Mouse (Mus musculus) intestine, postnatal 0 days (tissue): Measurements from ENCODE around the gene Man1c1. TPM values are rescaled to one million over a fixed set of nuclear protein-coding genes. Genes with fewer than 3 reads are reported as not detected.

Experiments
- ATAC-seq: fragments of 200-750 bp; cut with Nextera tagmentation; 2 replicates; pipeline ENCODE4 v1.8.0; 2017; ENCODE audit warnings: mild to moderate bottlenecking, moderate TSS enrichment, moderate library complexity
- H3K27ac ChIP-seq: fragments of 300-500 bp; sonication (generic); 2 replicates; pipeline ENCODE4 v1.5.1; 2014; ENCODE audit warnings: mild to moderate bottlenecking, low read depth, low read length, moderate library complexity
- H3K27me3 ChIP-seq: fragments of 300-500 bp; sonication (generic); replicated peaks from 2 replicates; pipeline ENCODE4 v1.6.1; 2014; ENCODE audit warnings: low read length, mixed read lengths; ENCODE audit not compliant: control insufficient read depth, insufficient read depth
- H3K36me3 ChIP-seq: fragments of 300-500 bp; sonication (generic); 2 replicates; pipeline ENCODE4 v1.6.1; 2014; ENCODE audit warnings: mild to moderate bottlenecking, moderate library complexity; ENCODE audit not compliant: control insufficient read depth, insufficient read depth
- H3K4me1 ChIP-seq: fragments of 300-500 bp; sonication (generic); replicated peaks from 2 replicates; pipeline ENCODE4 v1.6.1; 2014; ENCODE audit warnings: antibody characterized with exemption, low read length, mixed read lengths; ENCODE audit not compliant: control insufficient read depth, insufficient read depth
- H3K4me2 ChIP-seq: fragments of 300-500 bp; sonication (generic); replicated peaks from 2 replicates; pipeline ENCODE4 v1.6.1; 2014; ENCODE audit warnings: low read depth, mild to moderate bottlenecking, moderate library complexity
- H3K4me3 ChIP-seq: fragments of 300-500 bp; sonication (generic); 2 replicates; pipeline ENCODE4 v1.5.1; 2014; ENCODE audit warnings: low read depth, low read length
- H3K9ac ChIP-seq: fragments of 300-500 bp; sonication (generic); 2 replicates; pipeline ENCODE4 v1.6.1; 2014; ENCODE audit warnings: mild to moderate bottlenecking, low read depth, low read length
- H3K9me3 ChIP-seq: fragments of 300-500 bp; sonication (generic); 2 replicates; pipeline ENCODE4 v1.6.1; 2016; ENCODE audit warnings: mixed run types; ENCODE audit not compliant: control insufficient read depth
- CTCF ChIP-seq: sonication (generic); IDR thresholded peaks from 2 replicates; pipeline ENCODE4 v1.5.1; 2016; ENCODE audit warnings: low read depth, mild to moderate bottlenecking, control low read depth, antibody characterized with exemption, moderate library complexity
- WGBS: fragments of 180-500 bp; shearing (Covaris S2); extraction: QIAGEN DNeasy Blood & Tissue Kit; methylation state at CpG from one replicate; pipeline ENCODE4 v1.1.7; 2014; 5-methylcytosine and 5-hydroxymethylcytosine counted together
- polyA plus RNA-seq: library from polyadenylated mRNA; unstranded; fragments of >200 nt; fragmentation: Nextera tagmentation; extraction: Ambion mirVana; gene quantifications from 2 replicates; pipeline ENCODE4 v1.2.1, GENCODE M21; 2015

Gene Man1c1
- polyA plus RNA-seq, 1 experiment from 2014 or later, result 1.7 TPM

DNA sequence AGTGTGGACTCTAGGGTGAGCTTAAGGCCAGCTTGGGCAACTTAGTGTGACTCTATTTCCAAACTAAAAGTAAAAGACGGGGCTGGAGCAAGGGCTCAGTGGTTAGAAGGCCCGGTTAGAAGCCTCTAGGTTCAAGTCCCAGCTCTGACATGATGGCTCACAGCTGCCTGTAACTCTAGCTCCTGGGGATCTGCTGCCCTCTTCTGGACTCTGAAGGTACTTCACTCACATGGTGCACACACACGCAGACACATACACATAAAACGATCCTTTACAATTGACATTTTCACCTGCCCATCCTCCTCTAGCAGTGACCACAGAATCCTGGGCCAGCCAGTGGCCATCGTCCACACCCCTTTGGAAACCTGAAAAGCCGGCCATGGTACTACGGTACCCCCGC is 154.2 kb downstream of the Man1c1 start:
- H3K27me3 ChIP-seq, result no peaks in the 10 kb centered on the region
- peaks cover 7% of the 10 kb centered on the region; the same call in 1 of the 2 replicates for H3K36me3 ChIP-seq
- H3K9ac ChIP-seq, result no peak overlapping the region
- no peaks in the 10 kb centered on the region for H3K4me1 ChIP-seq
- no peak for ATAC-seq
- no peak overlapping the region for H3K4me2 ChIP-seq
- no peak overlapping the region for H3K27ac ChIP-seq
- 95% methylated on average over 8 of the region's 8 CpGs for WGBS
- no peak overlapping the region for H3K4me3 ChIP-seq
- peaks cover 5% of the 10 kb centered on the region; the same call in 1 of the 2 replicates for H3K9me3 ChIP-seq
- TF ChIP-seq CTCF, result peak; percentile 48

DNA sequence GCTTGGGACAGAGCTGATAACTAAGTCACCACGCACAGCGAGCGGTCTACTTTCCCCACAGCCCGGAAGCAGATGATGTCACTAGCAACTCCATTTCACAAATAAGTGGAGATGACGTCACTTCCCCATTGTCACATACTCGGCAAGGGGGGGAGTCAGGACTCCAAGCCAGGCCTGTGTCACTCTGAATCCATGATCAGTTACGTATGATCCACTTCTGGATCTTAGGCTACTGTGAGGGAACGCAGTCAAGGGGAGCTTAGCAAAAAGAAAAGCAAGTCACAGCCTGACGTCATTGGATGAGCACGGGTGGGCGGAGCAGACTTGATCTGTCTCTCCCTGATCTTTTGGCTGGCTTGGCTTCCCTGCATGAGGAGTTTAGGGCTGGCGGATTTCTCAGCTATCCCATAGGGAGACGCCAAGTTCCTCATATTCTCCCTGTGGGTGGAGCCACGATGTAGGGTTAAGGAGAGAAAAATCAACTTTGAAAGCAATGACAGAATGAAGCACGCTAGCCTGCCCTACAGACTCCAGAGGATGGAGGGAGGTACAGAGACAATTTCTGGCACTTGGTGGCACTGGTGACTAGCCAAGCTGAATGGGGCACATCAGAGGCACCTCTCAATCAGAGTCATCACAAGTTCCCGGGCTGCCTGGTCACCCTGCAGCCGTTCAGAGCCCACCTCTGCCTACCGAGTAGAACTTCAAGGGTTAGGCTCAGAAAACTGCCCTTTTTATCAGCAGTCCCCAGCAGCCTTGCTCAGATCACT is 155.7 kb downstream of the Man1c1 start:
- WGBS, result 66% methylated on average over 18 of the region's 18 CpGs
- 0 out of 2 replicates have a peak, but pooled peaks have one; percentile 11 for TF ChIP-seq CTCF
- no peak for ATAC-seq
- Histone ChIP-seq H3K36me3 (peaks cover 12% of the 10 kb centered on the region; the same call in 1 of the 2 replicates), H3K27me3 (no peaks in the 10 kb centered on the region), H3K4me2 (no peak overlapping the region), H3K4me1 (no peaks in the 10 kb centered on the region), H3K27ac (no peak overlapping the region), H3K9ac (no peak overlapping the region), H3K9me3 (peaks cover 5% of the 10 kb centered on the region; the same call in 1 of the 2 replicates), H3K4me3 (no peak overlapping the region)

DNA sequence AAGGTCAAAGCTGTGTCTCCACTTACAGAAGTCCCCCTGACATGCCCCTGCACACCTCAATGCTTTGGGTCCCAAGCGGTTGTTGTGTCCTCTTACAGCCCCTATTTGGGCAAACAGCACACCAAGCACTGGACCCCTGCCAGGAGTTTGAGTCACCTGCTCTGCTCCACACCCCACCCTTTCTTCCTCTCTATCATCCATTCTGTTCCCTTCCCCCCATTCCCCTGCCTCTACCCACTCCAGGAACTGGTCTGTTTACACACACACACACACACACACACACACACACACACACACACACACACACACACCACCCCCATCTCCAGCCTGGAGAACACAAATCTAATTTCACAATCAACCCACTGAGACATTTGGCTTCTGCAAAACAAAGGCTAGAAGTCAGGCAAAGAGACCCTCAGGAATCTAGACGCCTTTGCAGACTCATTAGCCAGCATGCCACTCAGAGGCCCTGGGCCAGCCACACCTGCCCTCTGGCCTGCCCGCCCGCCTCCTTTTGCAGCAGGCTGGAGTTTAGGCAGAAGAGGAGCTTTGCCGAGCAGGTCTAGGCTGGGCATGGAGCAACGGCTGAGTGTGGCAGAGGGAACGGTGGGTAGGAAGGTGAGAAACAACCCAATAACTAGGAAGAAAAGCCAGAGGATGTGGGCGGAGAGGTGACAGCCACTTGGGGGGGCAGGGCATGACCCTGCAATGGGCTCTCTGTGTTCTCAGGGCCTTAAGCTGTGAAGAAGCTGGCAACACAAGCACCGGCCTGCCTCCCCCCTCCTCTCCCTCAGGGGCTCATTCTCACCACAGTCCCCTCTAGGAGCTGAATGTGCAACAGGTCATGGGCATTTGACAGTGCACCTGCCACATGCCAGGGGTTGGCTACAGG is 157.0 kb downstream of the Man1c1 start:
- no peak for TF ChIP-seq CTCF
- Histone ChIP-seq H3K4me3 (no peak overlapping the region), H3K9ac (no peak overlapping the region), H3K9me3 (peaks cover 5% of the 10 kb centered on the region; the same call in 1 of the 2 replicates), H3K27ac (no peak overlapping the region; the same call in 1 of the 2 replicates), H3K27me3 (no peaks in the 10 kb centered on the region), H3K4me1 (no peaks in the 10 kb centered on the region), H3K4me2 (no peak overlapping the region), H3K36me3 (peaks cover 19% of the 10 kb centered on the region; the same call in 1 of the 2 replicates)
- WGBS, result 64% methylated on average over 9 of the region's 9 CpGs
- ATAC-seq, result no peak

DNA sequence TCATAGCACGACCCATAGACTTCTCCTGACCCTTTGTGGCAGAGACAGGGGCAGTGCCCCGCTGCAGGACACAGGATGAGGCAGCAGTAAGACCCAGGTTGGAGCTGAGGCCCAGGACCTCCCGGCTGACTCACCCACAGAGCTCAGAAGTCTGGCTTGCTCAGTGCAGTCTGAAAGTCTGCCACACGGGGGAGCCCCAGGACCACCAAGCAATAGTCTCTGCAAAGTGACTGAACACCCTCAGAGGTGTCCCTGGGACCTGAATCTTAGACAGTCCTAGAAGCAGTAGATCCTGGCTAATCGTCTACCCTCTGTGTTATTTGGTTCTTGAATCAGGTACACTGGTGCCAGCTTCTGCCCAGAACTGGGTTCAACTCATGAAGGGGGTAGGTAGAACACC is 160.8 kb downstream of the Man1c1 start:
- peak; percentile 99 for TF ChIP-seq CTCF
- peaks cover 26% of the 10 kb centered on the region for H3K36me3 ChIP-seq
- no peaks in the 10 kb centered on the region for H3K27me3 ChIP-seq
- no peak overlapping the region for H3K4me2 ChIP-seq
- no peak overlapping the region for H3K27ac ChIP-seq
- no peak overlapping the region for H3K9ac ChIP-seq
- no peak overlapping the region for H3K4me3 ChIP-seq
- no peaks in the 10 kb centered on the region for H3K9me3 ChIP-seq
- no peaks in the 10 kb centered on the region for H3K4me1 ChIP-seq
- WGBS, result 4% methylated on average over 5 of the region's 5 CpGs
- peak; percentile 58 for ATAC-seq

DNA sequence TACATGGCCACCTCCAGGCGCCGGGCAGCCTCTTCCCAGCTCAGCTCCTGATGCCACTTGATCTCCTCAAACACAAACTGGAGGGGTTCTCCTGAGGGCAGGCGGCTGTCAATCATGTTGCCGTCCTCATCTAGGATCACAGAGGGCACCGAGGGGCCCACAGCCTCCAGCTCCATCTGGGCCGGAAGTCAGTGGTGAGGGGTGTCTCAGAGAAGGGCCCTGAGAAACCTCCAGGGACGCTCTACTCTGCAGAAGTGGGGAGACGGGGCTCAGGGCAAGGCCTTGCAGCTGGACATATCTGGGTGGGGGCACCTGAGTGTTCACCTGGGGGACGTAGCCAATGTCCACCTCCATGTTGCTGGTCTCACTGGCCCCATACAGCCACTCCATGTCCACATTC is 161.4 kb downstream of the Man1c1 start:
- H3K4me2 ChIP-seq, result no peak overlapping the region
- no peaks in the 10 kb centered on the region for H3K9me3 ChIP-seq
- no peaks in the 10 kb centered on the region for H3K4me1 ChIP-seq
- H3K27ac ChIP-seq, result no peak overlapping the region
- 95% methylated on average over 9 of the region's 9 CpGs for WGBS
- no peak overlapping the region for H3K9ac ChIP-seq
- H3K27me3 ChIP-seq, result no peaks in the 10 kb centered on the region
- ATAC-seq, result no peak
- peaks cover 26% of the 10 kb centered on the region for H3K36me3 ChIP-seq
- no peak for TF ChIP-seq CTCF
- no peak overlapping the region for H3K4me3 ChIP-seq

DNA sequence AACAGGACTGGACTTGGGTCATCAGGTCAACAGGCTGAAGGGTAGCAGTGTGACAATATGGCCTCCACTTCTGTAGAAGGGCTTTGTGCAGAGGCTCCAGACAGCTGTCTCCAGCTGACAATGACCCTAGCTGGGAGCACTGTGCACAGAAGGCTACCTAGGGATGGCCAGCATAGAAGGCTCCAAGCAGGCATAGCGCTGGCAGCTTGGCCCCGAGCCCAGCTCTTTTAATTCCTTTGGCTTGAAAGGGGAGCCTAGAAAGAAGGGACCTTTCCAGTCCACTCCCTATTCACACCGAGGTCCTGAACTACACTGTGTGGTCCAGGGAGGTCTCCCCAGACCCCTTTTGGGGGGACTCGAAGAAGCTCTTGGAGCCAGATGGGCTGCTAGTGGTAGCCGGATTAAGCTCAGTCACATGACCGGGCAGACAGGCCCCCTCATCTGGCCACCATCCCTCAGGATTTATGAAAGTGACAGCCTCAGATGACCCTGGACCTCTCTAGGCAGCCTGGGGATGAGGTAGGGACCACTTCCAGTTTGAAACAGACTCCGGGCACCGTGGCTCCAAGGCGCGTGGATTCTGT is 165.0 kb downstream of the Man1c1 start:
- Histone ChIP-seq H3K27me3 (no peaks in the 10 kb centered on the region), H3K4me3 (no peak overlapping the region), H3K9me3 (no peaks in the 10 kb centered on the region), H3K4me1 (no peaks in the 10 kb centered on the region), H3K4me2 (no peak overlapping the region), H3K27ac (no peak overlapping the region; the same call in 1 of the 2 replicates), H3K9ac (no peak overlapping the region), H3K36me3 (peaks cover 17% of the 10 kb centered on the region)
- whole genome bisulfite sequencing, result 89% methylated on average over 10 of the region's 10 CpGs
- TF ChIP-seq CTCF, result no peak
- ATAC-seq, result no peak
